Mouse (Mus musculus) kidney, postnatal 36 days (tissue): ENCODE measurements around the gene Fermt1.

ENCODE experiments used
- DNase-seq, 2 experiments: peaks; one replicate each; pipeline ENCODE4 v3.0.0; 2021 to 2022; ENCODE audit warnings: mixed read lengths in 2 of 2

Gene Fermt1

DNA sequence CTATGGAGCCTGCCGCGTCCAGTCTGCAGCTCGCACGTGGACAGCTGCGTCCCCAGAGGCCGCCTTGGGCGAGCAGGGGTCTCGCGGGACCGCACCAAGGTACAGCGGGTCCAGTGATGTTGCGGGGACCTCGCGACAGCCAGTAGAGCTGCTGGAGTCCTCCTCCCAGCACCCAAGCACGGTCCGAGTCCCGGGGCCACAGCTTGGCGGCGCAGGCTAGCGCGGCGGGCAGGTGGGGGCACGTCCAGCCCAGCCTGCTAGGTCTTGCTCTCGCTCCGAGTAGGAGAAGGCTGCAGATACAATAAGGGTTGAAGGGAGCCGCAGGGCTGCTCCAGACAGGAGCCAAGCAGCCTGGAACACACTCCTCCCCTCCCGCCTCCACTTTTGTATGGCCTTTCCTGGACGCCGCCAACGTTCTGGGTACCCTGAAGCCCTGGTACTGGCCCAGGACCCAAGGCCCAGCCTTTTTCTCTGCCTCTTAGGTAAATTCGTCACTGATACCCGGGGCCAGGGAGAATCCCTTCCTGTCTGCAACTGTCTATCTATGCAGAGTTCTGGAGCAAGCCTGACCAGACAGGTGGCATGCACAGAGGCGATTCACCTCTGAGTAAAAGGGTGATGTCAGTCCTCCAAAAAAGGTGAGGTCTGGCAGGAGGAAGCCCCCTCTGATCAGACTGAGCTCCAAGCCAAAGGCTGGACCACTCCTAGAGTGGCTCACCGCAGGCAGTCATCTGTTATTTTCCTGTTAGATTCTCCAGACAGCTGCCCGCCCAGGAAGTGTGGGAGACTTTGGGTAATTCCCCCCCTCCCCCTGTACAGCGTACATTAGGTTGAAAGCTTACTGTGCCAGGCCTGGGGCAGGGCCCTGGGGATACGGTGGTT is at the start of gene Fermt1:
TSS of gene Fermt1 (minus strand) at position 581 of the 882 bp plus-strand sequence.
- peak; percentile 47 to 73 for DNase-seq

DNA sequence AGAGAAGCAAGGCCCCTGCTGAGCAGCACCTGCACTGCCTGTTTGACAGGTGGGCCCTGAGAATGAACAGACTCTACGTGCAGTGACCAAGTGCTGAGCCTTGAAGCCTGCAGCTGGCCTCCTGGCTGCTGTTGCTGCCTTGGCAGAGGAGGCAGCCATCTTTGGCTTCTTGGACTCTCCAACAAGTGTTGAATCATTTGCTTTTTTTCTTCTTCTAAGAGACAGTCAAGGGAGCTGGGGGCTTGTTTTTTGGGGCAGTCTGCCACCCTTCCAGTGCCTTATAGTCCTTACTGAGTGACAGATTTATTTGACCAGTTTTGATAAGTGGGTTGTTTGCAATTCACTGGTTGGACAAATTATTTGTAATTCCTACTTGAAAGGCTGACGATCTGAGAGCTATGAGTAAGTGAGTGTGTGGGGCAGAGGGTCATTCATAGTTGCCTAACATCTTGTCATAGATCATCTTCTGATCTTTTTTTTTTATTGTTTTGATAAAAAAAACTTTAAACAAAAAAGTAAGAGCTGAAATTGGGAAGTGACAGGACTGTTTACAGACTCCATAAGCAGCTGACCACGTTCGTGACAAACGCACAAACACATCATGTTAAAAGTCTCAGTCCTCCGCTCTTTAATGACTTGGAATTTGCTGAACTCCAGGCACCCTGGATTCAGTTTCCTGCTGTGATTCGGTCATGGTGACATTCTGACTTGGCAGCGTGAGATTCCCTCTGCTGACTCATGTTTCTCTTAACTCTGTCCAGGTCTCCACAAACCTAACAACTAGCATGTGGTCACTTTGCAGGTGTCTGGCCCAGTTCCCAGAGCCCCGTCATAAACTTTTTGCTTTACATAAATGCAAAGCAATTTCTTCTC is 47.2 kb upstream of the Fermt1 start:
- no peak for DNase-seq

DNA sequence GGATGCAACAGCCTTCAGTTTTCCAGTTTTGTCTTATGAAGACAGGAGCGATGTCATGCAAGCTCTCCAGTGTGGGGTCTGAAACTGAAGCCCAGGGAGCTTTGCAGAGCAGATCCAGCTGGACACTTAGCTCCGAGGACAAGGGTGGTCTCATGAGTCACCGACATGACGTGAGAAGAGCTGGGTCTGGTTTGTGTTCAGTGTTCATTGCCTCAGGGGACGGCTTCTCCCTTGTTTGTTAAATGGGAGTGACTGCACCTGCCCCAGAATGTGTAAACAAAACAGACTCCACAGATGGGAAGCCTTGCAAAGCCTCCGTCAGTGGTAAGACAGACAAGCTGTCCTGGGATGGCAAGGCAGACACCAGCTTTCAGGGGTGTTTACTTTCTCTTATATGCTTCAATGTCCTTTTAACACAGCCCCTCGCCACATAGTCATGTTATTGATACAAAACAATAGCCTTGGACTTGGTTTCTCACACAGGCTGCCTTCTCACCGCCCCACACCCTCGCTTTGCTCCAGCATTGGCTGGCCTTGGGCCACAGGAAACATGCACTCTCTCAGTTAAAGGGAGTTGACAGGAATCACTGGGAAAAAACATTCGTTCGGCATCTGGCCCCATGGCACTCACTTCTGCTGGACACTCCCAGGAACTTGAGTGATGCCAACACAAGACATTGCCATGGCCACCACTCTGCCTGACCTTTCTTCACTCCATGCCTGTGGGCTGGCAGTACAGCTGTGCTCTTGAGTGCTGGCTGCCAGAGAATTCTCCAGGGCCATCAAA is 44.3 kb upstream of the Fermt1 start:
- no peak for DNase-seq

DNA sequence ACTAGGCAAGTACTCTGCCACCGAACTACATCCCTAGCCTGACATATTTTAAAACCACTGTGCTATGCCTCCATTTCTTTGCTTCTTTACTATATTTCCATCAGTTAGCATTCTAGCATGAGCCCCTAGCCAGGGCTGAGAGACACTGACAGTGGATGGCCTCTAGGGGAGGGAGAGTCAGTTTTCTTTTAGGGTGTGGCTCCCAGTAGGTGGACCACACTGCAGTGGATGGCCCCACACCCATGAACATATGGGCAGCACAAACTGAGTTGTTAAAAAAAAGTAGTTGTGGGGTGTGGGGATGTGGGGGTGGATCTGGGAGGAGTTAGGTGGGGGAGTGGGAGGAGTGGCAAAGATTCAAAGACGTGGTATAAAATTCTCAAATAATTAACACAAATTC is 27.6 kb upstream of the Fermt1 start:
- no peak for DNase-seq

DNA sequence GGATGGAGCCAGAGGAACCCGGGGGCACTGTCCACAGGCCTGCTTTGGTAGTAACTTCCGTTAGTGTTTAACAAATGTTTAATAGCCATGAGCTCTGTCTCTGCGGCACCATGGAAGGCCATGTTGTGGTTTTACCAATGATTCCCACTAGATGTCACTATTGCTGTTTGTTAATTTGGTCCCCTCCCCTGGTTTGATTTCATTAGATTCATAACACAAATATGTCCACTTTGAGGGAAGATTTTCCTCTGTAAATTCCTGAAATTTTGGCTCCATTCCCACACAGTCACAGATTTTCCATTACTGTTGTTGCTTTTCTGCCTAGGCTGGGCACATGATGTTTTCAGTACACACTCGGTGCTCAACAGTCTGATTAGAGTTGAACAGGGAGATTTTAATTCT is 25.1 kb upstream of the Fermt1 start:
- peak; percentile 16 to 28 for DNase-seq

- peak; percentile 60 to 63 for DNase-seq
Observed at GRCm38 (mm10) chr2:132957786-132958185, 12.1 kb upstream of the Fermt1 start.

GRCm38 (mm10) chr2:132952197-132952596 is 6.5 kb upstream of the Fermt1 start:
- peak; percentile 58 to 65 for DNase-seq

DNA sequence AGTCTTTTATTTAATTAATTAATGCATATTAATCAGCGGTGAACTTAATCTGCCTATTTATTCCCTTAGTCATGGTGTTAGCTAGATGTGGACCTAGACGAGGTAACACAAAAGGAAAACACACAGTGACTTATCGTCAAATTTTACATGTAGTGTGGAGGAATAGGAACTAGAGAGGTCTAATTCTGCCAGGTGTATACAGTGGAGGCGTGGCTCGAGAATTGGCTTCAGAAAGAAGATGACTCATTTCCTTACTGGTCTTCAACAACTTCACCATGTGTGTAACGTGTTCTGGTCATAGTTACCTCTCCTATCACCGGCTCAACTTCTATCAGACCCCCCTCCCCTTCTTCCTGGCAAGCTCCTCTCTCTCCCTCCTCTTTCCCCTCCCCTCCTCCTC is 2.5 kb upstream of the Fermt1 start:
- DNase-seq: no peak

GRCm38 (mm10) chr2:132946976-132947375 is 1.3 kb upstream of the Fermt1 start:
- peak; percentile 67 to 68 for DNase-seq

DNA sequence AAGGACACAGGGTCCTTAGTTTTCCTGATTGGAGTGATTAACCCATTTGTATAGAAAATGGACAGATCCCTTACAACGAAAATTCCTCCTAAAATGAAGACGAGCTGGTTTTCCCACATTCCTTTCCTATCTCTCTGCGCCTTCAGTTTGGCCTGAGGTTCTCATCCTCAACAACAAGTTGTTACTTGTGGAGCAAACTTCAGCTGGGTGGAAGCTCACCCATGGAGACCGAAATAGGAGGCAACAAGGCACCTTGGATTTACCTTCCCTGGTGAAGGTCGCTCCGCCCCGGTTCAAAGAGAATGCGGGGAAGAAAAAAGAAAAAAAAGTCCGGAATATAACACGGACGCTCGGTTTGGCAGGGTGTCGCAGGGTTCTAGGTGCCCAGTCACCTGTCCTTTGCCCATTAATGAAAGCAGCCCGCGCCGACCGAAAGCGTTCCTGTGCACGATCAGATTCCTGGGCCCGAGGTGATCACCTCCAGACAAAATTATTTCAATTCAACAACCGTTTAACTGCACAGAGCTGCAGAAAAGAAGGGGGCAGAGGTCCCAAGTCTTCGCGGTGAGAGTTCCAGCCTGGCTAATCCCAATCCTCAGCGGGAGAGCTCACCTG is 888 bp downstream of the Fermt1 start:
- peak in 1 of 2 experiments; percentile 69 for DNase-seq

DNA sequence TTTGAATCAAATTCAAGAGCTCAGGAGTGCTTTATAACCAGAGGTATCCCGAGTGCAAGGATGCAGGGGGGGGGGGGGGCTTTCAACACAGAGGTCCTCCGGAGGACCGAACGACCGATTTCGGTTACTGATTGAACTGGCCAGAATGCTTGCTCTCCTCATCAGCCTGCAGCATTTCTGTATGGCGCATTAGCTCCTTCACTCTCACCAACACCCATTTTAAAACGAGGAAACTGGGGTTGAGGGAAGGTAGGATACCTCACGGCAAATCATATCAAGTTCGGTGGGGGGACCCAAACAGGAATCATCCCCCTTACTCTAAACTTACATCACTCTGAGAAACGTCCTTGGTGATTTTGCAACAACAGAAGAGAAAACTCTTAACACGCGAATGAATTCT is 1.7 kb downstream of the Fermt1 start:
- DNase-seq: peak; percentile 34 to 37

- peak in 1 of 2 experiments; percentile 28 for DNase-seq
Observed at GRCm38 (mm10) chr2:132943596-132943995, 2.1 kb downstream of the Fermt1 start.

DNA sequence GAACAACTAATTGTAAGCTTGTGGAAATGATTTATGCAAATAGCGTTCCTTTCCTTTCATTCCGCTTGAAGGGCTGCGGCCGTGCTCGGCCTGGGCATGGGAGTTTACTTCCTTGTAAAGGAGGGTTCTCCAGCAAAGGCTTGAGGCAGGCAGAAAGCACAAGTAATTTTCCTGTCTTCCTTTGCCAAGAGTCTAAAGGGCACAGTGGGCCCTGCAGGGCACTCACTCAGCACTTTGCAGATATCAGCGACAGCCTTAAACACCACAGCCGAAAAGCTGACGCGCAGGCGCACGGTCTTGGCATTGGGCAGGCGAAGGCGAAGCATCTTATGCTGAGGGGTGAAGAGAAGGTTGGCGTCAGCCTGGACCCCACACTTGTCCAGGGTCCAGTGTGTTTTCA is 6.7 kb downstream of the Fermt1 start:
- peak; percentile 80 to 90 for DNase-seq

- no peak for DNase-seq
Observed at GRCm38 (mm10) chr2:132936176-132936575, 9.5 kb downstream of the Fermt1 start.

- no peak for DNase-seq
Observed at GRCm38 (mm10) chr2:132934711-132935110, 11.0 kb downstream of the Fermt1 start.

- peak in 1 of 2 experiments; percentile 12 for DNase-seq
Observed at GRCm38 (mm10) chr2:132934142-132934541, 11.6 kb downstream of the Fermt1 start.

DNA sequence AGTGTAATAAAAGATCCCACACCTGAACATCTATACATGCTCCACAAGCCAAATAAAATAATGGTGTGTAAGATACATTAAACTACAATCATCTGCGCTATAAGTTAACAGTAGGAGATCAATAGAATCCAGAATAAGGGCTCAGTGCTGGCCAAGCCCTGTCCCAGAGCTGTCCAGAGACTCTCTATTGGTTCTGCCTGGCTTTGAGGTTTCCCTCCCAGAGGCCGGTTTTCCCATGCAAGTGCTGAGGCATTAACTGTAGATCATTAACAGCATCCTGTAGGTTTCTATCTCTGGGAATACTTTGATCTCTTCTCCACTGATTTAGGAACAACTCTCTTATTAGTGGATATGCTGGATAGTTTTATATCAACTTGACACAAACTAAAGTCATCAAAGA is 16.7 kb downstream of the Fermt1 start:
- DNase-seq: peak; percentile 9 to 37

DNA sequence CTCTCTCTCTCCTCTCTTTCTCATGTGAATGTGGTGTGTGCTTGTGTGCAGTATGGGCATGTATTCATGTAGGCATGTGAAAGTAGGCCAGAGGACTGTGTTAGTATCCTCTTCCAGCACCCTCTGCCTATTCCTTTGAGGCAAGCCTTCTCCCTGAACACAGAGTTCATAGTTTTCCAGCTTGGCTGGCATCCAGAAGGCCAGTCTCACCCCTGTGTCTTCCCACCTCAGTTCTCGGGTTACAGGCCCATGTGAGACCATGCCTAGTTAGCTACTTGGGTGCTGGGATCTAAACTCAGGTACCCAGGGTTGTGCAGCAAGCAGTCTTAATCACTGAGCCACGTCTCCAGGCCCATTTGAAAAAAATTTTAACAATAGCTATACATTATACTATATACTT is 17.8 kb downstream of the Fermt1 start:
- DNase-seq: peak; percentile 45 to 63

DNA sequence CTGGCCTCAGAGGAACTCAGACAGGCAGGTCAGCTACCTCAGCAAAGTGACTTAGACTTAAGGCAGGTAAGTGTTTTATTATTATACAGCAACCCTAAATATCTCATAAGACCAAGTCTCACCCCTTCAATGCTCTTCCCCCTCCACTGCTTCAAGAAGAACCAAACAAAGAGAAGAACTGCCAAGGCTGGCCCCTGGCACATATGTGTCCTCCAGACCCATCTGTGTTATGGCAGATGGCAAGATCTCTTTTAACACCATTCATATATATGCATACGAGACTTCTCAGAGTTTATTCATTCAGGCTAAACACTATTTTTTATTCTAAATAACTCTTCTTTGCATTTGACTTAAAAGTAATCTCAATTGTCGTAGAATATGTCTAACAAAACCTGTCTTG is 18.4 kb downstream of the Fermt1 start:
- no peak for DNase-seq

- DNase-seq: peak; percentile 79 to 89
Observed at GRCm38 (mm10) chr2:132923290-132924085, 22.2 kb downstream of the Fermt1 start.
